Mouse (Mus musculus): ENCODE measurements around the gene Atp5j2.

Gene Atp5j2

DNA sequence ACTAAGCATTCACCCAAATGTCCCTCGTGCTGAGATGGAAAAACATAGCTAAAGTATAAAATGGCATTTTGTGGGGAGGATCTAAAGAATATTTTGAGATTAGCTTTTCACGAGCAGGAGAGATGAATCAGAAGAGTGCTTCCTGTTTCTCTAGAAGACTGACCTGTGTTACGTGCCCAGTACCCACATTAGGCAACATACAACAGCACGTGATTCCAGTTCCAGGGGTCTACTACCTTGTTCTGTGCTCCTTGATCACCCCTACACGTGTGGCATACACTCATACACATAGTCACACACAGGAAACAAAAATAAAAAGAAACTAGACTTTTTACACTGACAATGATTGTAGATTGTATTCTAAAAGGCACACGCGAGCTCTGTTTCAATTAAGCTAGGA lies 8.5 kb upstream of the Atp5j2 start:
- DNase-seq = no peak

DNA sequence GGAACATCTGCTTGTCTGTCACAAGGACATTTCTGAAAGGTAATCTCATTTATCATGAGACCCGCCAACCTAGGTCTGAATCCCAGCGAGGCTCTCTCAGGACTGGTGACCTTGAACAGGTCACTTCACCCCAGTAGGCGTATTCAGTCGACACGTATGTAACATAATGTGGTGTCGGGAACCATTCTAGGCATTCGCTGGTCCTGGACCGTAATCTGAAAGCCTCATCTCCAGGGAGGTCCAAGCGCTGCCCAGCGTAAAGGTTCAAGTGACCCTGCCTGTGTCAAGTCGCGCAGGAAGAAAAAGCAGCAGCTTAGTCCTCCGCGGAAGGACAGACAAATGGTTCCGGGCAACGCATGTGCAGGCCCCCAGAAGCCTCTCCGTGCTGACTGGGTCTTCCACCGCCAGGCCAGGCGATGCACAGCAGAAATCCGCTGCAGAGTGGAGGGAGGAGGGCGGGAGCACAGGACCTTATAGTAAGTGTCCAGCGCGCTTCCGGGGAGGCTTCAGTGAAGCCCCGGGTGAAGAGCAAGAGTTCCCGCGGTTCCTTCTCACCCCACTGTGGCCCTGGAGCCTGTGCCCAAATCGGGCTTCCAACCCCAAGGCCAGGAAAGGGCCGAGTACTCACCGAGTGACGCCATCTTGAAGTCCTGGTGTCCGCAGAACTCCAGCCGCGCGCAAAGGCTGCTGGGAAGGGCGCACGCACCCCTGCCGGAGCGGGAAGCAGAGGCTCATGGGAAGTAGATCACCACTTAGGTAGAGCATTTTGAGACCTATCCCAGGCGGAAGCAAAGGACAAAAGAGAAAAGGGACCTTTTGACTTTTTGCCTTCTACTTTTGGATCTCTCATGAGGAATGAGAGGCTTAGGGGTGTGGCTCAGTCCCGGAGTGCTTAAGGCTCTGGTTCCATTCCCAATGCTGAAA lies 725 bp downstream of the Atp5j2 start:
- DNase-seq = peak; percentile 95

DNA sequence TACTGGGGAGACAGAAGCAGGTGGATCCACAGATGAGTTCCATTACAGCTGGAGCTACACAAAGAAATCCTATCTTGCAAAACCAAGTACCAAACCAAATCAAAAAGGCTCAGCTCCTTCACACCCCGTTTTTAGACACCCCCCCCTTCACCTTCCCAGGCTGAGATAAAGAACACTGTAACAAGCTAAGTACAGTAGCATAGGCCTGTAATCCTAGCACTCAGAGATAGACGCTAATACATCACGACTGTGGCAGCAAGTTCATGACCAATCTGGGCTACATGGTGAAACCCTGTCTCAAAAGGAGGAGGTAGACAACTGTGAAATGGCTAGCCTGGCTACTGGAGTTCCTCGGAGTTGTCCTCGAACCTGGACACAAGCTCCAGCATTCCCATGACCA lies 1.5 kb downstream of the Atp5j2 start:
- no peak for DNase-seq

DNA sequence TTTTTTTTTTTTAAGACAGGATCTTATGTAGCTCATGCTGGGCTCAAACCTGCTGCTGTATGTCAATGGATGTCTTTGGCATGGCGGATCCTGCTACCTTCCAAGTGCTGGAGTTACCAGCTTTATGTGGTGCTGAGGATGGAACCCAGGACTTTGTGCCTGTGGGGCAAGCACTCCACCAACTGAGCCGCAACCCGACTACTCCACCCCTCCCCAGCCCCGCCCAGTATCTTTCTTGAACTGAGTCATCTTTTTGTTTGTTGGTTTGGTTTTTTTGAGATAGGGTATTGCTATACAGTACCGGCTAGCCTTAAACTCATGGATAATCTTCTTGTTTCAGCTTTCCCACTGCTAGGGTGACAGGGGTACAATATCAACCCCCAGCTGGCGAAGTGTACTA lies 2.4 kb downstream of the Atp5j2 start:
- DNase-seq = no peak

DNA sequence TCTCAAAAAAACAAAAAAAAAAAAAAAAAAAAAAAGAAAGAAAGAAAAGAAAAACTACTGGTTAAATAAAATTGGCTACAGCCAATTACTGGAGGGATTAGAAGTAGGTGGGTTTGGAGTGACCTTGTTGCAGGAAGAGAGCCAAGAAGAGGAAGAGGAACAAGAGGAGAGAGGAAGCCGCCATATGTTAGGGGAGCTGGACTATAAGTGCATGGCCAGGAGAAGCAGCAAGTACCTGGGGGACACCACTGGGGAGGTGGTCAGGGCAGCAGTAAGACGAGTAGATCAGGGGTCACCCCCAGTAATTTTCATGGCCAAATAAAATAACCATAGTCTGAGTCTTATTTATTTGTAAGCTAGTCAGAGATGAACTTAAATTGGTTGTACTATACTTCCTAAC lies 6.6 kb downstream of the Atp5j2 start:
- no peak for DNase-seq

DNA sequence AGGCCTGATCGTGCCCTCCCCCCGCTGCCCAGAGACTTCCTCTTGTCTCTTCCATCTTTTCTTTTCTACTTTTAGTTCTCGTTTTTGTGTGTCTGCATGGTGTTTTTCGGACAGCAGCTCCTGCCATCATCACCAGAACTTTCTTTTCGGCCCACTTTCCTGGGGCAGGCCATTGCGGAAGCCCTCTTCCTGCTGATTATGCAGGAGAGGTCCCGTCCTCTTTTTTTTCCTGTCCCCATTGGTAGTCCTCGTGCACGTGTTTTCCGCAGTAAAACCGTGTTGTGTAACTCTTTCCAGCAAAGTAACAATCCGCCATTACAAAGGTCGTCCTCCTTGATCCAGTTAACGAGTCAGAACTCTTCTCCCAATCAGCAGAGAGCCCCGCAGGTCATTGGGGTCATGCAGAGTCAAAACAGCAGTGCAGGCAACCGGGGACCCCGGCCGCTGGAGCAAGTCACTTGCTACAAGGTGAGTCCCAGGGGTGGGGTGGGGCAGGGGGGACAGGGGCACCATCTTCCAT lies 13.3 kb downstream of the Atp5j2 start:
- peak; percentile 29 for DNase-seq

DNA sequence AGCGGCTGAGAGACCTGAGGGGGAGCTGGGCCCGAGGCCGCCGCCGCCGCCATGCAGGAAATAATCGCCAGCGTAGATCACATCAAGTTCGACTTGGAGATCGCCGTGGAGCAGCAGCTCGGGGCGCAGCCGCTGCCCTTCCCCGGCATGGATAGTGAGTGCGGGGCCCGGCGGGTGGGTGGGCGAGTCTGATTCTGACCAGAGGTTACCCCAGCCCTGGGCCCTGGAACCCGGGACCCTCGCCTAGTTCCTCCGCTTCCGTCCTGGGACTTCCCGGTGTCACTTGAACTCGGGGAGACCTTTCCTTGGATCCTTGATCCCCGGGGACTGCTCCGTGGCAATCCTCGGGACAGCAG lies 24.6 kb downstream of the Atp5j2 start:
- no peak for DNase-seq

DNA sequence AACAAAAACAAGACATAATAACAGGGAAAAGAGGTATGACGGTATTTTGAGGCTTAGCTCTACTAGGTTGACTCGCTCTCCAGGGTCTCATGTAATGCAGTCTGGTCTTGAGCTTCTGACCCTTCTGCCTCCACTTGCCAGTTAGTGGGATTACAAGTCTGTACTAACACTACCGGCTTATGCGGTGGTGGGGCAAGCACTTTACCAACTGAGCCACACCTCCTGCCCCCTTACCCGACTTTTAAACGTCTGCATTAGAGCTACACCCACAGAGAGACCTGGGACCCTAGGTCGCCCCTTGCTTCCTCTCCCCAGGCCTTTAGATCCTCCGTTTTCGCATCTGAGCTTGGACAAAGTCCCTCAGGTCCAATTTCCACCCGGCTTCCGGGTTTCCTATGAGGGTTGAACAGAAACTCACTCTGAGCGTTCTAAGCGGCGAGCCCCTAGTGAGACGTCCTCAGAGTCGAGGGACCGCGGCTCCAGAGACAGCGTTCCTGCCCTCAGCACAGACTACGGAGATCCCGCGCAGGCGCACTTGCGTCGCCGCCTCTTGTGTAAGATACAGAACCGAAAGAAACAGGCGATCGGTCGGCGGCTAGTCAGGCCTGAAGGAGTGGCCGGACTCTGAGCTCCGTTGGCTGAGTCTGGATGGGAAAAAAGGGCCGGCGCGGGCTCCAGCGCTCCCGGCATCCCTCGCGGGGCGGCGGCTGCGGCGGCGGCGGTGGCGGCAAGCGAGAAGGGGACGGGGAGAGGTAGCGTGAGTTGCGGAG lies 25.1 kb downstream of the Atp5j2 start, which contains the start of the genes Ptcd1 and Cpsf4:
Gene Ptcd1, minus strand, starts transcription at position 573 of the 770 bp plus-strand sequence.
Gene Cpsf4, plus strand, starts transcription at position 678 of the 770 bp plus-strand sequence.
- DNase-seq = peak; percentile 100

DNA sequence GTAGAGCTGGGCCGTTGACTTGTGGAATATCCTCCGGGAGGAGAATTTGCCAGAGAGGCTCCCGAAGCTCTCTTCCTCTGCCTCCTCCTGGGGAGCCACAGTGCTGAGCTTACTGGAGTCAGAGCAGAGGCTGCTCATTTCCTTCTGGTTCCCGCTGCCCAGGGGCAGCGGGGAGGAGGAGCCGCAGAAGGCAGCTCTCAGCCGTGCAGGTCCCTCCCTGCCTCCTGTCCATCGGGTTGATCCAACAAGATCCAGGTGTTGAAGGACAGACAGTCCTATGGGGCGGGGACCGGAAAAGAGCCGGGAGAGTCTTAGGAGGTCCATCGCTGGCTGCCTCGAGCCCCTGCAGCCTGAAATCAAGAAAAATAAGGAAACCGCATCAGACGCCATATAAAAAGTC lies 26.7 kb downstream of the Atp5j2 start:
- no peak for DNase-seq

DNA sequence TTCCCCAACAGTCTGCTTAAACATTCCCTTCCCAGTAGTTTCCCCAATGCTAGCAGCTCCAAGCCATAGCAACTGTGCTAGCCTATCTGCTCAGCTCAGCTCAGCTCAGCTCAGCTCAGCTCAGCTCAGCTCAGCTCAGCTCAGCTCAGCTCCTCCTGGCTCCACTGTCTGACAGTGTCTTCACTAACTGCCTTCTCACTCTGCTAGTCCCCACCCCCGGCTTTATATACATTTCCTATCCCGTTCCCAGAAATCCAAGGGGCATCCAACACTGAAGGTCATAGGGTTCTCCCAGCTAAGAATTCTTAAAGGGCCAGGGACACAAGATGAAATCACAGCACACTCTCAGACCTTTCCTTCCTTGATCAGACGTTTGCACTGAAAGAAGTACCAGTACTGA lies 27.2 kb downstream of the Atp5j2 start:
- no peak for DNase-seq

DNA sequence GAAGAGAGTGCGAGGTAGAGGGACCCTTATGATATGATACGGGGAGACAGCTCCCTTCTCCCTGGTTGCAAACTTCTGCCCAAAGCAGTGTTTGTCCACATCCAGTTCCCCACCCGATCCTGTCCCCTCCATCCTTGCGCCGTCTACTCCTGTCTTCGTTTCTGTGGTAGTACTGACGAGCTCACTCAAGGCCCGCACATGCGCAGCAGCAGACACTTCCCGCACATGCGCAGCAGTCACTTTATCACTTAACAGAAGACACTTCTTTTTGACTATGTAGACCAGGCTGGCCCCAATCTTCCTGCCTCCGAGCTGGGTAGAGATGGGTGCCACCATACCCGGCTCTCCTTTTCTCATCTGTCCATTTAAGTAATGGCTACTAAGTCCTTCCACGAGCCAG lies 30.5 kb downstream of the Atp5j2 start:
- no peak for DNase-seq

DNA sequence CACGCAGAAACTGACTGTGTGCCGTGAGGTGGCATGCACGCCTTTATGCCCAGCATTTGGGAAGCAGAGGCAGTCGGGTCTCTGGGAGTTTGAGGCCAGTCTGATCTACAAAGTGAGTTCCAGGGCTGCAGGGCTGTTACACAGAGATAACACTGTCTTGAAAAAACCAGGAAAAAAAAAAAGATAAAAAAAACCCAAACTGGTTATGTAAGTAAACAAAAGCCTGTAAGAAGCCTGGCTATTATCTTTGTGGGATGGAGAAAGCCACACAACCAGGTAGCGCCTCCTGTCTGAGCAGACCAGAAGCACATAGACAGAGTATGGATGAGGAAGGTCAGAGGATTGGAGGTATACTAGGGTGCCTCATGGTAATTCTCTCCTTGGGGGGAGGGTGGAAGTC lies 39.2 kb downstream of the Atp5j2 start:
- DNase-seq = no peak

DNA sequence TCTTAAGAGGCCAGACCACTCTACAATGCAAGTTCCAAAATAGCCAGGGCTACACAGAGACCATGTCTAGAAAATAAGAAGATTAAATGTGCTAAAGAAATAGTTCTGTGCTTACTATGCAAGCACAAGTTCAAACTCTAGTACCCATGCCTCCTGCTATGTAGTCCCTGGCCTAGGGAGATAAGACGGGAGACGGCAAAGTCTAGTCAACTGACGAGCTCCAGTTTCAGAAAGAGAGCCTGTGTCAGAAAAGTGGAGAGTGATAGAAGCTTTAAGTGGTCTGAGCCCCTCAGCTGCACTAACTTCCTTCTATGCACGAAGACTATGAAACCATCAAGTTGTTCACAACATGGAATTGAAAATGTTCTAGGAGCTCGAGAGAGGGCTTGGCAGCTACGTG lies 42.6 kb downstream of the Atp5j2 start:
- no peak for DNase-seq

DNA sequence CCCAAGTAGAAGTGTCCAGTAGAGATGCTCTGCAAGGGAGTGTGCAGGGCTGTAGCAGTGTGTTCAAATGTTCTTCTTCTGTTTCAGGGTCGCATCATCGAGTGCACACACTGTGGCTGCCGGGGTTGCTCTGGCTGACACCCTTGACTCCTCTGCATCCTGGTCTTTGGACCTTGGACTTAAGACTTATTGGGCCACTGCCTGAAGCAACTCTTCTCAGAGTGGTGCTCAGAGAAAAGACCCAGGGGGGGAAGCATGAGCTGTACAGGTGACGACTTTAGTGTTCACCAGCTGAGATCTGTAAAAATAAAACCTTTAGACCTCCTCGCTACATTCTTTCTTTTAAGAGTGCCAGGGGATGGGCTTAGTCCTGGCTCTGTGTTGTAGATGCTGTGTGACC lies 44.1 kb downstream of the Atp5j2 start:
- no peak for DNase-seq

DNA sequence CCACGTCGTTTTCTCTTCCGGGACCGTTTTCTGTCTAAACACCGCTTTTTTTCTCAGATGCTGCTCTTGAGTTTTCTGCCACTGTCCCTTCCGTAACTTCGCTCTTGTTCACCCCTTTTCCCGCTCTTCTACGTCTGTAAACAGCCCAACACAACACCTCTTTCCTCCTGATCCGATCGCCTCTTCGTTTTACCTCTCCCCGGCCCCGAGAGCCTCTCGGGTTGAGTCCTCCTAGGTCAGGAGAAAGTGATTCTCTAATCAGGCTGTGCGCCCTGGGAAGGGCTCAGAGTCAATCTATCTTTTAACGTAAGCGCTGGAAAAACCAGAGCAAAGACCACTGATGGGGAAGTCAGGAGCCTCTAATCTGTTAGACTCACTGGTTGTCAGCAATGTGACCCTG lies 51.3 kb downstream of the Atp5j2 start:
- DNase-seq = no peak

DNA sequence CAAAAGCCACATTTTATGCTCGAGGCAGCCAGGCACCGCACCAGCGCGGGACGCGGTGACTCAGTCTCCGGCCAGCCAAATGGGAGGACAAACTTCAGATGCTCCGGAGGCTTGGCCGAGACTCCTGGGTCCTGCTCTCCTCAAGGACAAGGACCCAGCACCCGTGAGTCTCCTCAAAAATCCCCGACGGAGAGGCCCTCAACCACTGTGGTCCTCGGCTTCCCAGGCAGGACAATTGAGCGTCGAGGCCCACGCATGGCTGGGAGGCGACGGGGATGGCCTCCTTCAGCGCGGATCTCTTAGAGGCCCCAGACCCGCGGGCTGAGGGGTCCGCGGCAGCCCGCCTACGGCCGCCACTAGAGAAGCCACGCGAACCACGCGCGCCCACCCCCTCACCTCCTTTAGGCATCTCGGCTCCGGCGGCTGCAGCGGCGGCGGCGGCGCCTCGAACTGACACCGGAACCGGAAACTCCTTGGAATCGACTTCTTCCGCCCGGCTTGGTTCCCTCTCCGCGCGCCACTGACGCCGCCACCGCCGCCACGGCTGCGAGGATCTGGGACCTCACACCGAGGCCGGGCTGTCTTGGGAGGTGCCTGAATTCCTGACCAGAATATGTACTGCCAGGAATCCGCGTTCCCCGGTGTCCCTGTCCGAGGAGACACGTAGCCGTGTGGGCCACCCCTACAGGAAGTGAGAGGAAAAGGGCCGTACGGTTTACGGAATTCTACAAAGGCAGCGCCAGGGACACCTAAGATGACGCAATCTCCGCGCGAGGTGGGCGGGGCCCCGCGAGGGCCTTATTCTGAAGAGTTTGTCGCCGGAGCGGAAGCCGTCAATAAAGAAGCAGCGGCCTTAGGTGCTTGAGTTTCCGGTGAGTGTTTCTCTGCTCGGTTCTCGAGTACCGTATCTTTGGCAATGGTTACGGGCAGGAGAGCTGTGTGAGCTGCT lies 52.0 kb downstream of the Atp5j2 start, which contains the start of the genes Pdap1 and Bud31:
Gene Pdap1, minus strand, starts transcription at position 668 of the 949 bp plus-strand sequence.
Gene Bud31, plus strand, starts transcription at position 792 of the 949 bp plus-strand sequence.
- DNase-seq = peak; percentile 96

DNA sequence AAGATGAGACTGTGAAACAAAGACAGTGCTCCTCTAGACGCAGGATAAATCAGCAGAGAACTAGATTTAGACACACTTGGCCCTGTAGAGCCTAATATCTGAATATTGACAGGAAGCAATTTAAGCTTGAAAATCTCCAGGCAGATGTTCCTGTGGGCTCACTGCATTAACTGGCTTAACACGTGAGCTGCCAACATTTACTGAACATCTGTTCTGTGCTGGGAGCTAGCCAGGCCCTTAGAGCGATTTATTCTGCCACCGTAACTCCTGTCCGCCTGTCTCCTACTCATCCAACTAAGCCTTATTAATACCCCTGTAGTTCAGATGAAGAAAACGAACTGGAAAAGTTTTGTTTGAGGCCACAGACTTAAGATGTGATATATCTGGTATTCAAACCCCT lies 53.0 kb downstream of the Atp5j2 start:
- DNase-seq = no peak
